Mouse (Mus musculus) cerebral cortex, adult 2 months (tissue): ENCODE results near the gene Zfp945.

Experiments
- WGBS: fragments of 180-500 bp; shearing (Covaris S2); methylation state at CpG from one replicate; pipeline ENCODE4 v1.1.7; 2018; 5-methylcytosine and 5-hydroxymethylcytosine counted together

The Zfp945 gene

GRCm38 (mm10) chr17:22866845-22867481 is at the start of gene Zfp945:
Zfp945 (minus strand) TSS chr17:22867134.
- under 1% methylated on average over 20 of the region's 20 CpGs for WGBS

- WGBS = 76% methylated on average over 3 of the region's 3 CpGs
Observed at GRCm38 (mm10) chr17:22888302-22888701, 21.4 kb upstream of the Zfp945 start.

GRCm38 (mm10) chr17:22884059-22884698 is 17.2 kb upstream of the Zfp945 start:
- WGBS = 68% methylated on average over 10 of the region's 10 CpGs

- 94% methylated on average over 10 of the region's 11 CpGs for WGBS
Observed at GRCm38 (mm10) chr17:22877427-22878307, 10.7 kb upstream of the Zfp945 start.

GRCm38 (mm10) chr17:22876316-22876715 is 9.4 kb upstream of the Zfp945 start:
- 86% methylated on average over 20 of the region's 20 CpGs for WGBS

DNA sequence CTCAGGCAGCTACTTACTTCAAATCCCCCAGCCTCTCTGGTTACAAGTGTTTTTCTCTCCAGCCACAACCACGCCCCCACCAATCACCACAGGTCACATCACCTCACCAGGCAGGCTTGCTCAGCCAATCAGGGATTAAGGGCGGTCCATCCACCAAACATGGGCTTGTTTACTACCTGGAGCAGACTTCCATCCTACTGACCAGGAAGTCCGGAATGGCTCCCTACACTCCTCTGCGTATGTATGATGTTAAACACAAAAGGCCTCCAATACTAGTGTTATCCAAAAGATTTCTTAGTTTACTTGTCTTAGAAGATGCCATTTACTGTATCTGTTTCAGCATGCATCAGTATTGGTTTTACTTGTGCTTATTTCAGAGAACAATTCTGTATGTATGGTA is 8.6 kb upstream of the Zfp945 start:
- WGBS = 90% methylated on average over 4 of the region's 4 CpGs

- WGBS = under 1% methylated on average over 10 of the region's 10 CpGs
Observed at GRCm38 (mm10) chr17:22866421-22866844, 501 bp downstream of the Zfp945 start.

DNA sequence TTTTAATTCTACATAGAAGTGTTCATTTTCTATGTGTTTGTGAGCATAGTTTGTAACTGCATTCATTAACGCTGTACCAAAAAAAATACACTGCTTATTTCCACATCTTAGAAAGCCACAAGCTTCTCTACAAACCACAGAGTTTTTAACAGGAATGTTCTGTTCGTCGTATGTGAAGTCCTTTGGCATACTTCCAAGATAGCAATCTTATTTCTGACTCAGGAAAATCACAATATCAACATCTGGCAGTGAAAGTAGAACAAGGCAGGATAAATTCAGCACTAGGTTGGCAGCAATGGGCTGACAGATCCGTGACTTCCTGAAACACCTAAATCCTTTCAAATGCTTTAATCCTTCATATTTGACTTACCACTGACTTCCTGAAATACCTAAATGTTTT is 45.8 kb downstream of the Zfp945 start:
- WGBS = 41% methylated on average over 4 of the region's 4 CpGs

GRCm38 (mm10) chr17:22818199-22818595 is 48.7 kb downstream of the Zfp945 start:
- whole genome bisulfite sequencing = 32% methylated on average over 3 of the region's 3 CpGs

- 1% methylated on average over 28 of the region's 28 CpGs for WGBS
Observed at GRCm38 (mm10) chr17:22817471-22818198, 49.3 kb downstream of the Zfp945 start.

GRCm38 (mm10) chr17:22799707-22800106 is 67.2 kb downstream of the Zfp945 start:
- WGBS = 70% methylated on average over 2 of the region's 2 CpGs
